Mouse (Mus musculus): ENCODE data around the gene Fbxo40.

Gene Fbxo40

DNA sequence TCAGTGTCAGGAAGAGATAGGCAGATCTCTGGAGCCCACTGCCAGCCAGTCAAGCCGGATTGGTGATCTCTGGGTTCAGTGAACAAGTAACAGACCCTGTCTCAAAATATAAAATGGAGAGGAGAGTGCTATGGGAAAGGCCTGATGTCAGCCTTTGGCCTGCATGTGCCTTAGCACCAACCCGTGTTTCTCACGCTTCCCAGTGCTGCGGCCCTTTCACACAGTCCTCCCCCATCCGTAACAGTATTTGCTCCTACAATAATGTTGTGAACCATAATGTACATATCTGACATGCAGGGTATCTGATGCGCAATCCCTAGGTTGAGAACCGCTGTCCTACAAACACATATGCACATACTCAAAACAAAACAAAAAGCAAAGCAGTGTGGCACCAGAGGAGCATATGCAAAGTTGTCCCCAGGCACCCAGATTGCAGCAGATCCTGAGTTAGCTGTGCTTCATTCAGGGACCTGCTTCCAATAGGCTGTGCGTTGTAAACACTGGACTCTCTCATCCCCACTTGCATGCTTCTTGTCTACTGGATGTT is 69.1 kb downstream of the Fbxo40 start:
- no peak for DNase-seq

DNA sequence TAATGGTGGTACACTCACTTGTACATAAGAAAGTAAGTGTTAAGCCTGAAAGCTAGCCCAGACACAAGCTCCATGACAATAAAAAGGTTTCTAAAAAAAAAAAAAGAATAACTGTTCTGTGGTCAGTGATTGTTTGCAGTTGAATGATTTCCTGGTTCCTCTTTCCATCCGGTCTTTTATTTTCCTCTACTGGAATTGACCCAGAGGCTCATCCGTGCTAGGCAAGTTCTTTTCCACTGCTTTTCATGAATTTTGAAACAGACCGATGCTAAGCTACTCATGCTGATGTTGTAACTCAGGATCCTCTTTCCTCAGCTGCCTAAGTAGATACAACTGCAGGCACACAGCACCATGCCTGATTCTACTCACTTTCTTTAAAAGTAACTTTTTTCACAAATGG is 69.9 kb downstream of the Fbxo40 start:
- no peak for DNase-seq

DNA sequence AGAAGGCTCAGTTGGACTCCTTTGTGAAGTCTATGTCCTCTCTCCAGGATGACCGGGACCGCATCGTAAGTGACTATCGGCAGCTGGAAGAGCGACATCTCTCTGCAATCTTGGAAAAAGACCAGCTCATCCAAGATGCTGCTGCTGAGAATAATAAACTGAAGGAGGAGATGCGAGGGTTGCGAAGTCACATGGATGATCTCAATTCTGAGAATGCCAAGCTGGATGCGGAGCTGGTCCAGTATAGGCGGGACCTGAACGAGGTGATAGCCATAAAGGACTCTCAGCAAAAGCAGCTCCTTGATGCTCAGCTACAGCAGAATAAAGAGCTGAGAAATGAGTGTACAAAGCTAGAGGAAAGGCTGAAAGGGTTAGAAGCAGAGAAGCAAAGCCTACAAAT is 71.8 kb downstream of the Fbxo40 start:
- no peak for DNase-seq

DNA sequence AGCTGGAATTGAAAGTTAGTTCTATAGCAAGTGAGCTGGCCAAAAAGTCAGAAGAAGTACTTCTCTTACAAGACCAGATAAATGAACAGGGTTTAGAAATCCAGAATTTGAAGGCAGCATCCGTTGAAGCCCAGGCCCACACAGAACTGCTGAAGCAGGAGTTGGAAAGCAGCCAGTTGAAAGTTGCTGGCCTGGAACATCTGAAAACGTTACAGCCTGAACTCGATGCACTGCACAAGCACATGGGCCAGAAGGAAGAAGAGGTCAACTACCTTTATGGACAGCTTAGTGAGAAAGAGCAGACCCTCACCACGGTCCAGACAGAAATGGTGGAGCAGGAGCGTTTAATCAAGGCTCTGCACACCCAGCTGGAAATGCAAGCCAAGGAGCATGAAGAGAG is 76.1 kb downstream of the Fbxo40 start:
- no peak for DNase-seq
